Mouse (Mus musculus): ENCODE measurements around the gene Dnlz. TPM values are rescaled to one million over a fixed set of nuclear protein-coding genes. Genes with fewer than 3 reads are reported as not detected.

Gene Dnlz
- polyA plus RNA-seq, 1 experiment from 2014 or later = 34.2 TPM

DNA sequence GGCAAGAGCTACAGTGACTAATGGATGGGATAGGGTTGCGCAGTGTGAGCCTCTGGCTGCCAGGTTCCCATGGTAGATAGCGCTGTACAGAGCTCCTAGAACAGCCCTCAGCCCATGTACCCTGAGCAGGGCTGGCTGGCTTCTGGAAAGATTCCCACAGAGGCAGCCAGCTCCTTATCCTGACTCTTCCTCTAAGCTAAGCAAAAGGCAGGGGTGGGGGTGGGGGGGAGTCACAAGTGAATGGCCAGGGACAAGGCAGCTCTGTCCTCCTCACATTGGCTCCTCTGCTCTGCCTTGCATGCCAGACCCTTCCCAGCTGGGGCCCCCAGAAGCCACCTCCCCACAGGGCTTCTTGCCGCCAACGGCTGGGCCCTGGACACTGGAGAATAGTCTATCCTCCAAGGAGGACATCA is 21.8 kb downstream of the Dnlz start:
- Histone ChIP-seq H3K9me3 (no peaks in the 10 kb centered on the region), H3K36me3 (peaks cover 76% of the 10 kb centered on the region), H3K27me3 (no peaks in the 10 kb centered on the region), H3K4me3 (no peak overlapping the region), H3K27ac (replicated peaks) (peak overlapping the region; percentile 64), H3K9ac (no peak overlapping the region), H3K4me1 (replicated peaks) (peaks cover 9% of the 10 kb centered on the region; the same call in 1 of the 2 replicates), H3K4me2 (no peak overlapping the region)
- ATAC-seq (ENCODE audit: low read depth) = peak; percentile 38
- WGBS = 84% methylated on average over 4 of the region's 4 CpGs

DNA sequence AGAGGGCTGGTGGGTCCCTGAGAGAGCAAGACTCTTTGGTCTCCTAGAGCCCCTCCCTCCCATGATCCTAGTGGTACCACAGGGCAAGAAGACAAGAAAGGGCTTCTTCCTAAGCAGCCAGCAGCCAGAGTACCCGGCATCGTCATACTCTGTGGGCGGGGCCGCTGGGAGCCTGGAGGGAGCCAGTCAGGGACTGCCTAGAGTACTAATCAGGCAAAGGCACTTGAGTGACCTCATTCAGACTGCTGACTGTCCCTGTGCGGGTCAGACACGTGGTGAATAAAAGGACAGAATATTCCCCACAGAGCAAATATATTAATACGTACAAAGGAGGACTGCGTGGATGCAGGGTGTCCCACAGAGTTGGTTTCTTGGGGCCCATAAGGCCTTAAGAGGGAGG is 22.5 kb downstream of the Dnlz start:
- Histone ChIP-seq H3K27ac (replicated peaks) (peak overlapping the region; percentile 59), H3K4me3 (no peak overlapping the region), H3K9me3 (no peaks in the 10 kb centered on the region), H3K27me3 (no peaks in the 10 kb centered on the region), H3K36me3 (peaks cover 82% of the 10 kb centered on the region), H3K4me2 (no peak overlapping the region), H3K9ac (no peak overlapping the region), H3K4me1 (replicated peaks) (peaks cover 9% of the 10 kb centered on the region; the same call in 1 of the 2 replicates)
- no peak for ATAC-seq (ENCODE audit: low read depth)
- 51% methylated on average over 8 of the region's 8 CpGs for WGBS

DNA sequence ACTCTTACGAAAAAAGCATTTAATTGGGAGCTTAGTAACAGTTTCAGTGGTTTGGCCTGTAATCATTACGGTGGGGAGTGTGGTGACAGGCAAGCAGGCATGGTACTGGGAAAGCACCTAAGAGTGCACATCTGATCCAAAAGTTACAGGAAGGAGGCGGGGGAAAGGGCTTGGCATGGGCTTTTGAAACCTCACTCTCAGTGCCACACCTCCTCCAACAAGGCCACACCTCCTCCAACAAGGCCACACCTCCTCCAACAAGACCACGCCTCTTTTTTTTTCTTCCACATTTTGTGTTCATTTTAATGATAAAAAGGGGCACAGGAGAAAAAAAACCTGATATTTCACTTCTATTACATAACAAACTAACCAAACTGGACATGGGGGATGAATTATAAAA is 24.1 kb downstream of the Dnlz start:
- Histone ChIP-seq H3K27me3 (no peaks in the 10 kb centered on the region), H3K4me3 (no peak overlapping the region), H3K9ac (no peak overlapping the region), H3K36me3 (peaks cover 96% of the 10 kb centered on the region), H3K27ac (replicated peaks) (no peak overlapping the region), H3K9me3 (no peaks in the 10 kb centered on the region), H3K4me2 (no peak overlapping the region), H3K4me1 (replicated peaks) (peaks cover 9% of the 10 kb centered on the region; the same call in 1 of the 2 replicates)
- no peak for ATAC-seq (ENCODE audit: low read depth)
- WGBS = 90% methylated on average over 4 of the region's 4 CpGs

DNA sequence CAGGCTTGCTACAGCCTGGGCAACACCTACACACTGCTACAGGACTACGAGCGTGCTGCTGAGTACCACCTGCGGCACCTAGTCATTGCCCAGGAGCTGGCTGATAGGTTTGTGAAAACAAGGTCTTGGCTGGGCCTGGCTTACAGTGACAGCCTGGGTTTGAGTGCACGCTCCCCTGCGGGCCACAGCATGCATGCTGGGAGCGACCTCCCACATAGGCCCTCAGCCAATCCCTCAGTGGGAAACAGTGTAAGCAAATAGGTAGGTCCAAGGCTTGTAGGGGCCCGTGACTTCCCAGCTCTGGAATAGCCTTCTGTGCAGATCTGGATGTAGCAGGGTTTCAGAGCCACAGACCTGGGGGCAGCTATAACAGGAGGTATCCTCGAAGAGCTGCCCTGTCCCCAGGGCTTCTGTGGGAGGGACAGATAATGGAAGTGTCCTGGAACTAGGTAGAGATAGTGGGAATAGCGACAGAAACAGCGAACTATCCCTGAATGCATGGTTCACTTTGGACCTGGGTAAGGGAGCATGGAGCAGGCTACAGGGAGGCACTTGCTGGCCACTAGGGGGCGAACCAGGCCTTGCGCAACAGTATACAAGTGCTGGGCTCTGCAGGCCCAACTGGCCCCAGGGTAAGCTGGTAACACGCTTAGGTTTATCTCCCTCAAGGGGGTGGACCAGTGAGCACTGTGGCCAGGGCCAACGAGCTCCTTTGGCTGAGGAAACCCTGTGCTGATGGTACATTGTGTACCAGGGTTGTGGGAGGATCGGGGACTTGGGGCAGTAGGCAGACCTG is 26.3 kb downstream of the Dnlz start:
- H3K4me3 ChIP-seq = no peak overlapping the region
- ATAC-seq (ENCODE audit: low read depth) = peak; percentile 72
- 63% methylated on average over 15 of the region's 15 CpGs for WGBS
- no peaks in the 10 kb centered on the region for H3K9me3 ChIP-seq
- H3K27me3 ChIP-seq = no peaks in the 10 kb centered on the region
- peaks cover 29% of the 10 kb centered on the region for H3K4me1 ChIP-seq (replicated peaks)
- no peak overlapping the region for H3K4me2 ChIP-seq
- no peak overlapping the region for H3K9ac ChIP-seq
- peaks cover 83% of the 10 kb centered on the region for H3K36me3 ChIP-seq
- no peak overlapping the region for H3K27ac ChIP-seq (replicated peaks)

DNA sequence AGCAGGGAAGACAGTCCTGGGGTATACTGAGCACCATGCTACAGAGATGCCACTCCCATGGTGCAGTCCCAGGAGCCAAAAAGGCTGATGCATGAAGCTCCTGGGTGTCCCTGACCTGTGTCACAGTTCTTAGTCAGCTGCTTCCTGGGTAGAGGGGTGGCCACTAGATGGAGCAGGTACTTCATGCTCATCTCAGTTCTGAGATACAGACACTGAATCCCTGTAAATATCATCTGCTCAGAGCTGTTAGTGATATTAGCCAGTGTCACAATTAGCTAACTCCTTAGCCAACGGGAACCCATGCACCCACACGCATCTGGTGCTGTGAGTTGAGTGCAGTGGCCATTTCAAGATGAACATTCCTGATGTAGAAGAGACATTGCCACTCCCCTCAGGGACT is 27.0 kb downstream of the Dnlz start:
- no peaks in the 10 kb centered on the region for H3K27me3 ChIP-seq
- no peak overlapping the region for H3K9ac ChIP-seq
- H3K27ac ChIP-seq (replicated peaks) = no peak overlapping the region
- ATAC-seq (ENCODE audit: low read depth) = no peak
- H3K4me1 ChIP-seq (replicated peaks) = peaks cover 35% of the 10 kb centered on the region
- no peak overlapping the region for H3K4me3 ChIP-seq
- no peak overlapping the region for H3K4me2 ChIP-seq
- 92% methylated on average over 2 of the region's 2 CpGs for WGBS
- peaks cover 76% of the 10 kb centered on the region for H3K36me3 ChIP-seq
- no peaks in the 10 kb centered on the region for H3K9me3 ChIP-seq

DNA sequence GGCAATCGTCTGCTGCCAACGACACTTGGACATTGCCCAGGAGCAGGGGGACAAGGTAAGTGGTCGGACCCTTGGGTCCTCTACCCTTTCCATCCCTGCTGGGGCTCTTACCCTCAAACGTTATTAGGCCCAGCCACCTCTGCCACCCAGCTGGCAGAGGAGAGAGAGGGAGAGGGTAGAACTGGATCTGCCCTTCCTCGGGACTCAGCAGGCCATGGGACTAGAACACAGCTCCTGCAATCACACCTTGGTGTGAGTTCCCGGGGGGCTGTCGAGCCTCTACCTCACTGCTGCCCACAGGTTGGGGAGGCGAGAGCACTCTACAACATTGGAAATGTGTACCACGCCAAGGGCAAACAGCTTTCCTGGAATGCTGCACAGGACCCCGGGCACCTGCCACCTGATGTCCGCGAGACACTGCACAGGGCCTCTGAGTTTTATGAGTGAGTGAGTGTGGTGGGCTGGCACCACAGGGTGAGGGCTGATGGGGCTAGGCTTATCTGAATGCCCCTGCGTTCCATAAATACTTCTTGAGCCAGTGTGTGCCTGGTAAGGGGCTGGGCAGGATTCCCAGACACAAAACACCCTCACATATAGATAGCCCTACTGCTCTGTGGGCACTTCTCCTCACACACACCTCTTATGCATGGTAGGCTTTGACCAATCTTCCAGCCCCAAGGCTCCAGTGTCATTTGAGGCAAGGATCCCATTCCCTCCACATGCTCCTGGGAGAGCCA is 28.2 kb downstream of the Dnlz start:
- no peak for ATAC-seq (ENCODE audit: low read depth)
- no peak overlapping the region for H3K9ac ChIP-seq
- H3K36me3 ChIP-seq = peaks cover 65% of the 10 kb centered on the region

DNA sequence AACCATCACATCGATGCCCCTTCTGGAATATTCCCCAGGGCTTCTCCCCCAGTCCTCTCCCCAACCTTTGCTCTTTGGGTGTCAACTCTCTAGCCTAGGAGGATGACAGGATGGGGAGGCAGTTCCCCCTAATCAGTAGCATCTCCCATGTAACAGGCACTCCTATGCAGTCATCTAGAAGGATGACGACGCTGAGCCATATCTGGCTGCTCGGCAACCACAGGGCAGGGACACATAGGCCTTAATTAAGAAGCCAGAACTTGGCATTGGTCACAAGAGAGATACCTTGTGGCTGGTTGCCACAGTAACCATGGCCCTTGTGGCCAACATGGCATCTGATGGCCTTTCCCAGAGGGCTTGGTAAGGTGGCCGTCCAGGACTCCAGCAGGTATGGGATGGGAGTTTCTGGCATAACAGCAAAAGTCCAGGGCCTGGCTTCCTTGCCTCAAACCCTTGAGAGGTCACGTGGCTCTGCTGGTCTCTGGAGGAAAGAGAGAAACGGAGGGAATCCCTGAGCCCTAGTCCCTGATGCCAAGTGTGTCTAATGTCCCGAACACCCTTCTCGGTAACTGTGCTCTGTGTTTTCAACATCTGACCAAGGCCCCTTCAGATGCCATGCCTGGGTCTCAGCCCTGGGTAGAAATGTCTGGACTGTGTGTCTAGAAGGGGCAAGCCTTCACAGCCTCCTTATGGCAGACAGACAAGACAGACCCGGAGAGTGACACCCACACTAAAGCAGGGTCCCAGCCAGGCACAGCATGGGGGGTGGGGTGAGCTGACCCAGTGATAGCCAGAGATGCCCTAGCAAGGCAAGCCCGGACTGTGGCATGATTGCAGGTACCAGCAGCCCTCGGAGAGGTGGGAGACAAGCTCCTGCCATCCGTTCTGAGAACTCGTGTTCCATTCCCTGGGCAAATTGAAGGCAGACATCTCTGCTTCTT is 31.4 kb downstream of the Dnlz start:
- peaks cover 66% of the 10 kb centered on the region for H3K4me1 ChIP-seq (replicated peaks)
- no peaks in the 10 kb centered on the region for H3K27me3 ChIP-seq
- H3K9ac ChIP-seq = 0 out of 2 replicates have a peak overlapping the region, but pooled peaks have one; percentile 26
- peaks cover 36% of the 10 kb centered on the region for H3K36me3 ChIP-seq
- 86% methylated on average over 14 of the region's 14 CpGs for WGBS
- H3K9me3 ChIP-seq = no peaks in the 10 kb centered on the region
- no peak for ATAC-seq (ENCODE audit: low read depth)
- H3K27ac ChIP-seq (replicated peaks) = no peak overlapping the region
- no peak overlapping the region for H3K4me3 ChIP-seq
- H3K4me2 ChIP-seq = no peak overlapping the region

More for the DNA sequence above, 28.2 kb downstream of the Dnlz start:
- Histone ChIP-seq H3K4me2 (no peak overlapping the region), H3K27me3 (no peaks in the 10 kb centered on the region), H3K4me3 (no peak overlapping the region), H3K27ac (replicated peaks) (no peak overlapping the region), H3K4me1 (replicated peaks) (peaks cover 38% of the 10 kb centered on the region), H3K9me3 (no peaks in the 10 kb centered on the region)
- WGBS = 94% methylated on average over 13 of the region's 13 CpGs

GRCm38 (mm10) chr2:26319519-26320244 is 32.2 kb downstream of the Dnlz start:
- Histone ChIP-seq H3K9ac (0 out of 2 replicates have a peak overlapping the region, but pooled peaks have one; percentile 12), H3K27me3 (no peaks in the 10 kb centered on the region), H3K9me3 (no peaks in the 10 kb centered on the region), H3K36me3 (peaks cover 28% of the 10 kb centered on the region), H3K27ac (replicated peaks) (no peak overlapping the region), H3K4me3 (no peak overlapping the region), H3K4me1 (replicated peaks) (peaks cover 71% of the 10 kb centered on the region), H3K4me2 (no peak overlapping the region)
- 90% methylated on average over 13 of the region's 13 CpGs for WGBS
- ATAC-seq (ENCODE audit: low read depth) = no peak

GRCm38 (mm10) chr2:26319109-26319508 is 32.8 kb downstream of the Dnlz start:
- Histone ChIP-seq H3K27ac (replicated peaks) (no peak overlapping the region), H3K4me1 (replicated peaks) (peaks cover 77% of the 10 kb centered on the region), H3K9ac (0 out of 2 replicates have a peak overlapping the region, but pooled peaks have one; percentile 8), H3K4me2 (peak overlapping the region; percentile 99; the same call in 1 of the 2 replicates), H3K36me3 (peaks cover 22% of the 10 kb centered on the region), H3K9me3 (no peaks in the 10 kb centered on the region), H3K27me3 (no peaks in the 10 kb centered on the region), H3K4me3 (no peak overlapping the region)
- 86% methylated on average over 9 of the region's 9 CpGs for WGBS
- no peak for ATAC-seq (ENCODE audit: low read depth)

- Histone ChIP-seq H3K9me3 (no peaks in the 10 kb centered on the region), H3K4me3 (peak overlapping the region; percentile 95; the same call in 1 of the 2 replicates), H3K9ac (peak overlapping the region; percentile 94; the same call in 1 of the 2 replicates), H3K4me2 (peak overlapping the region; percentile 99), H3K27ac (replicated peaks) (no peak overlapping the region), H3K4me1 (replicated peaks) (peaks cover 77% of the 10 kb centered on the region), H3K27me3 (no peaks in the 10 kb centered on the region), H3K36me3 (peaks cover 13% of the 10 kb centered on the region)
- ATAC-seq (ENCODE audit: low read depth) = no peak
- 89% methylated on average over 3 of the region's 3 CpGs for WGBS
Measured at GRCm38 (mm10) chr2:26317991-26318672, 33.8 kb downstream of the Dnlz start.
